21 mouse cellular contexts compared by ENCODE assay signal in genomic region chr2:126775951-126776350, GRCm38 (mm10).
"Had no signal": no experiment of that assay in that cellular context is flagged by ENCODE, and none has a peak within 500 bp of the region (broad histone marks: within the 10 kb centered on the region; RNA-seq: fewer than 3 reads in every experiment).

No protein-coding gene starts in this region.

- H3K4me2 ChIP-seq: limb, embryonic 13.5 days; lung, embryonic 14.5 days; midbrain, embryonic 11.5 days had no signal

- H3K36me3 ChIP-seq: limb, embryonic 10.5 days; limb, embryonic 13.5 days had no signal

- H3K9me3 ChIP-seq: limb, embryonic 10.5 days; limb, embryonic 13.5 days had no signal

- H3K4me3 ChIP-seq: limb, embryonic 10.5 days; limb, embryonic 13.5 days; megakaryocyte, embryonic 14.5 days had no signal

- ATAC-seq: liver, postnatal 0 days; lung, postnatal 0 days had no signal

- H3K4me1 ChIP-seq: limb, embryonic 10.5 days; limb, embryonic 13.5 days had no signal

- DNase-seq: kidney, adult 18-20 months; kidney, adult 9 months; kidney, postnatal 14 days; kidney, postnatal 4 days; liver; liver, postnatal 0 days; lung, embryonic 14.5 days; midbrain, embryonic 14.5 days; right cerebral cortex, adult 18-20 months; right cerebral cortex, postnatal 14 days; right cerebral cortex, postnatal 4 days; thymus, adult 2 months; thymus, postnatal 14 days; thymus, postnatal 4 days had no signal

- H3K27me3 ChIP-seq: limb, embryonic 13.5 days had no signal

- H3K9ac ChIP-seq: limb, embryonic 13.5 days; liver, embryonic 14.5 days; liver, postnatal 0 days; lung, embryonic 14.5 days had no signal

- H3K27ac ChIP-seq: limb, embryonic 10.5 days; limb, embryonic 13.5 days; liver, embryonic 14.5 days; stomach, postnatal 0 days had no signal
